Mouse (Mus musculus): ENCODE data around the gene Chid1. TPM values are rescaled to one million over a fixed set of nuclear protein-coding genes. Genes with fewer than 3 reads are reported as not detected.

Gene Chid1
- polyA plus RNA-seq, 1 experiment from 2014 or later, result 30.2 TPM

GRCm38 (mm10) chr7:141477578-141478269, 61.9 kb downstream of the Chid1 start:
- peaks cover 70% of the 10 kb centered on the region for H3K4me1 ChIP-seq (replicated peaks)
- H3K27me3 ChIP-seq (ENCODE audit: insufficient read depth, poor library complexity, severe bottlenecking), result peaks cover 39% of the 10 kb centered on the region
- WGBS, result 65% methylated on average over 4 of the region's 4 CpGs
- DNase-seq (ENCODE audit: low spot score), result no peak
- no peaks in the 10 kb centered on the region for H3K9me3 ChIP-seq
- peak overlapping the region; percentile 23; the same call in 1 of the 2 replicates for H3K27ac ChIP-seq
- peaks cover 2% of the 10 kb centered on the region for H3K36me3 ChIP-seq
- no peak overlapping the region for H3K4me3 ChIP-seq

- peaks cover 63% of the 10 kb centered on the region for H3K4me1 ChIP-seq (replicated peaks)
- peak overlapping the region; percentile 65 for H3K4me3 ChIP-seq
- H3K27ac ChIP-seq, result peak overlapping the region; percentile 99
- no peak for DNase-seq (ENCODE audit: low spot score)
- 20% methylated on average over 7 of the region's 7 CpGs for WGBS
- no peaks in the 10 kb centered on the region for H3K9me3 ChIP-seq
- H3K27me3 ChIP-seq (ENCODE audit: insufficient read depth, poor library complexity, severe bottlenecking), result peaks cover 31% of the 10 kb centered on the region
- peaks cover 10% of the 10 kb centered on the region for H3K36me3 ChIP-seq
Measured at GRCm38 (mm10) chr7:141476981-141477370, 62.7 kb downstream of the Chid1 start.

- Histone ChIP-seq H3K4me3 (peak overlapping the region; percentile 65), H3K9me3 (no peaks in the 10 kb centered on the region), H3K4me1 (replicated peaks) (peaks cover 58% of the 10 kb centered on the region), H3K36me3 (peaks cover 16% of the 10 kb centered on the region), H3K27me3 (ENCODE audit: insufficient read depth, poor library complexity, severe bottlenecking) (peaks cover 26% of the 10 kb centered on the region), H3K27ac (peak overlapping the region; percentile 99)
- WGBS, result 6% methylated on average over 17 of the region's 17 CpGs
- DNase-seq (ENCODE audit: low spot score), result peak; percentile 70
Measured at GRCm38 (mm10) chr7:141476226-141476980, 63.3 kb downstream of the Chid1 start.

- DNase-seq (ENCODE audit: low spot score), result no peak
- Histone ChIP-seq H3K4me3 (peak overlapping the region; percentile 65), H3K27ac (peak overlapping the region; percentile 99), H3K36me3 (peaks cover 22% of the 10 kb centered on the region), H3K27me3 (ENCODE audit: insufficient read depth, poor library complexity, severe bottlenecking) (peaks cover 26% of the 10 kb centered on the region), H3K4me1 (replicated peaks) (peaks cover 51% of the 10 kb centered on the region), H3K9me3 (no peaks in the 10 kb centered on the region)
- WGBS, result 3% methylated on average over 12 of the region's 12 CpGs
Measured at GRCm38 (mm10) chr7:141475805-141476158, 63.9 kb downstream of the Chid1 start.

GRCm38 (mm10) chr7:141475011-141475804, 64.4 kb downstream of the Chid1 start, which contains the start of the genes Polr2l and Tspan4:
Polr2l (minus strand) TSS chr7:141475132.
Tspan4 (plus strand) TSS chr7:141475240.
- Histone ChIP-seq H3K36me3 (peaks cover 28% of the 10 kb centered on the region), H3K27me3 (ENCODE audit: insufficient read depth, poor library complexity, severe bottlenecking) (peaks cover 26% of the 10 kb centered on the region), H3K4me3 (peak within 1 kb of the TSS; percentile 65), H3K27ac (peak within 1 kb of the TSS; percentile 99), H3K9me3 (no peaks in the 10 kb centered on the region), H3K4me1 (replicated peaks) (peaks cover 51% of the 10 kb centered on the region)
- DNase-seq (ENCODE audit: low spot score), result peak; percentile 90
- under 1% methylated on average over 87 of the region's 87 CpGs for WGBS

GRCm38 (mm10) chr7:141474160-141474559, 65.5 kb downstream of the Chid1 start:
- no peaks in the 10 kb centered on the region for H3K9me3 ChIP-seq
- WGBS, result 12% methylated on average over 5 of the region's 5 CpGs
- DNase-seq (ENCODE audit: low spot score), result no peak
- peak overlapping the region; percentile 65 for H3K4me3 ChIP-seq
- peaks cover 62% of the 10 kb centered on the region for H3K4me1 ChIP-seq (replicated peaks)
- H3K27ac ChIP-seq, result peak overlapping the region; percentile 99; the same call in 1 of the 2 replicates
- H3K36me3 ChIP-seq, result peaks cover 38% of the 10 kb centered on the region
- peaks cover 26% of the 10 kb centered on the region for H3K27me3 ChIP-seq (ENCODE audit: insufficient read depth, poor library complexity, severe bottlenecking)

GRCm38 (mm10) chr7:141472763-141473162, 66.9 kb downstream of the Chid1 start:
- Histone ChIP-seq H3K36me3 (peaks cover 39% of the 10 kb centered on the region), H3K4me1 (replicated peaks) (peaks cover 69% of the 10 kb centered on the region), H3K27me3 (ENCODE audit: insufficient read depth, poor library complexity, severe bottlenecking) (peaks cover 20% of the 10 kb centered on the region), H3K4me3 (no peak overlapping the region), H3K27ac (no peak overlapping the region), H3K9me3 (no peaks in the 10 kb centered on the region)
- DNase-seq (ENCODE audit: low spot score), result no peak
- 86% methylated on average over 6 of the region's 6 CpGs for WGBS

GRCm38 (mm10) chr7:141472226-141472625, 67.4 kb downstream of the Chid1 start:
- WGBS, result 82% methylated on average over 6 of the region's 6 CpGs
- Histone ChIP-seq H3K4me3 (no peak overlapping the region), H3K36me3 (peaks cover 39% of the 10 kb centered on the region), H3K4me1 (replicated peaks) (peaks cover 69% of the 10 kb centered on the region), H3K9me3 (no peaks in the 10 kb centered on the region), H3K27ac (no peak overlapping the region), H3K27me3 (ENCODE audit: insufficient read depth, poor library complexity, severe bottlenecking) (peaks cover 18% of the 10 kb centered on the region)
- no peak for DNase-seq (ENCODE audit: low spot score)

- Histone ChIP-seq H3K36me3 (peaks cover 39% of the 10 kb centered on the region), H3K27me3 (ENCODE audit: insufficient read depth, poor library complexity, severe bottlenecking) (peaks cover 17% of the 10 kb centered on the region), H3K4me3 (no peak overlapping the region), H3K27ac (no peak overlapping the region), H3K9me3 (no peaks in the 10 kb centered on the region), H3K4me1 (replicated peaks) (peaks cover 67% of the 10 kb centered on the region)
- no peak for DNase-seq (ENCODE audit: low spot score)
- WGBS, result 91% methylated on average over 1 of the region's 1 CpGs
Measured at GRCm38 (mm10) chr7:141471236-141471635, 68.4 kb downstream of the Chid1 start.

GRCm38 (mm10) chr7:141470637-141470944, 69.1 kb downstream of the Chid1 start:
- DNase-seq (ENCODE audit: low spot score), result no peak
- Histone ChIP-seq H3K27ac (no peak overlapping the region), H3K9me3 (no peaks in the 10 kb centered on the region), H3K27me3 (ENCODE audit: insufficient read depth, poor library complexity, severe bottlenecking) (peaks cover 17% of the 10 kb centered on the region), H3K4me1 (replicated peaks) (peaks cover 65% of the 10 kb centered on the region), H3K4me3 (no peak overlapping the region), H3K36me3 (peaks cover 39% of the 10 kb centered on the region)
- WGBS, result 96% methylated on average over 10 of the region's 10 CpGs

GRCm38 (mm10) chr7:141469901-141470636, 69.6 kb downstream of the Chid1 start:
- peaks cover 65% of the 10 kb centered on the region for H3K4me1 ChIP-seq (replicated peaks)

GRCm38 (mm10) chr7:141469352-141469751, 70.3 kb downstream of the Chid1 start:
- H3K27ac ChIP-seq, result peak overlapping the region; percentile 93
- 76% methylated on average over 6 of the region's 6 CpGs for WGBS
- peaks cover 70% of the 10 kb centered on the region for H3K4me1 ChIP-seq (replicated peaks)
- peaks cover 39% of the 10 kb centered on the region for H3K36me3 ChIP-seq
- no peaks in the 10 kb centered on the region for H3K9me3 ChIP-seq
- peak overlapping the region; percentile 80 for H3K4me3 ChIP-seq
- peaks cover 28% of the 10 kb centered on the region for H3K27me3 ChIP-seq (ENCODE audit: insufficient read depth, poor library complexity, severe bottlenecking)
- no peak for DNase-seq (ENCODE audit: low spot score)

More at GRCm38 (mm10) chr7:141469901-141470636, 69.6 kb downstream of the Chid1 start:
- no peak for DNase-seq (ENCODE audit: low spot score)
- Histone ChIP-seq H3K27ac (peak overlapping the region; percentile 93; the same call in 1 of the 2 replicates), H3K4me3 (peak overlapping the region; percentile 80; the same call in 1 of the 2 replicates), H3K9me3 (no peaks in the 10 kb centered on the region), H3K36me3 (peaks cover 39% of the 10 kb centered on the region), H3K27me3 (ENCODE audit: insufficient read depth, poor library complexity, severe bottlenecking) (peaks cover 21% of the 10 kb centered on the region)
- 90% methylated on average over 18 of the region's 18 CpGs for WGBS

Data from hindbrain, embryonic 10.5 days (tissue).